Mouse (Mus musculus): ENCODE data around the gene Mrrf. TPM values are rescaled to one million over a fixed set of nuclear protein-coding genes. Genes with fewer than 3 reads are reported as not detected.
A peak's percentile ranks its signal among the peaks of the same experiment; 100 is the strongest.

Mrrf gene
- polyA plus RNA-seq, 1 experiment from 2014 or later = 14.6 TPM

GRCm38 (mm10) chr2:36202611-36202880 lies 66.4 kb downstream of the Mrrf start:
- H3K4me2 ChIP-seq (ENCODE audit: low read depth, low read length) = peak overlapping the region; percentile 72
- WGBS (ENCODE audit: insufficient replicate concordance) = 12% methylated on average over 5 of the region's 5 CpGs
- H3K4me1 ChIP-seq (ENCODE audit: control insufficient read depth, low read depth, low read length) = peaks cover 48% of the 10 kb centered on the region
- ATAC-seq (ENCODE audit: low read depth) = no peak
- no peak overlapping the region for H3K9ac ChIP-seq (ENCODE audit: low read depth, low read length)
- H3K27me3 ChIP-seq (ENCODE audit: control insufficient read depth, insufficient read depth, low read depth, low read length) = peaks cover 29% of the 10 kb centered on the region
- no peaks in the 10 kb centered on the region for H3K36me3 ChIP-seq (ENCODE audit: control insufficient read depth, insufficient read depth)
- no peaks in the 10 kb centered on the region for H3K9me3 ChIP-seq (replicated peaks; ENCODE audit: control insufficient read depth, low read length)
- peak overlapping the region; percentile 49; the same call in 1 of the 2 replicates for H3K4me3 ChIP-seq (ENCODE audit: low read depth, low read length)
- H3K27ac ChIP-seq (ENCODE audit: low read length) = no peak overlapping the region

- H3K4me2 ChIP-seq (ENCODE audit: low read depth, low read length) = peak overlapping the region; percentile 72
- H3K27ac ChIP-seq (ENCODE audit: low read length) = no peak overlapping the region
- no peaks in the 10 kb centered on the region for H3K9me3 ChIP-seq (replicated peaks; ENCODE audit: control insufficient read depth, low read length)
- H3K36me3 ChIP-seq (ENCODE audit: control insufficient read depth, insufficient read depth) = no peaks in the 10 kb centered on the region
- peaks cover 29% of the 10 kb centered on the region for H3K27me3 ChIP-seq (ENCODE audit: control insufficient read depth, insufficient read depth, low read depth, low read length)
- H3K9ac ChIP-seq (ENCODE audit: low read depth, low read length) = 0 out of 2 replicates have a peak overlapping the region, but pooled peaks have one; percentile 6
- peaks cover 41% of the 10 kb centered on the region for H3K4me1 ChIP-seq (ENCODE audit: control insufficient read depth, low read depth, low read length)
- 2% methylated on average over 39 of the region's 39 CpGs for WGBS (ENCODE audit: insufficient replicate concordance)
- no peak for ATAC-seq (ENCODE audit: low read depth)
- H3K4me3 ChIP-seq (ENCODE audit: low read depth, low read length) = peak overlapping the region; percentile 49
Measured at GRCm38 (mm10) chr2:36203011-36203825, 67.0 kb downstream of the Mrrf start.

GRCm38 (mm10) chr2:36204595-36204994 lies 68.4 kb downstream of the Mrrf start:
- 19% methylated on average over 4 of the region's 4 CpGs for WGBS (ENCODE audit: insufficient replicate concordance)
- Histone ChIP-seq H3K4me2 (ENCODE audit: low read depth, low read length) (no peak overlapping the region), H3K27me3 (ENCODE audit: control insufficient read depth, insufficient read depth, low read depth, low read length) (peaks cover 36% of the 10 kb centered on the region), H3K27ac (ENCODE audit: low read length) (no peak overlapping the region), H3K9me3 (replicated peaks; ENCODE audit: control insufficient read depth, low read length) (no peaks in the 10 kb centered on the region), H3K36me3 (ENCODE audit: control insufficient read depth, insufficient read depth) (no peaks in the 10 kb centered on the region), H3K9ac (ENCODE audit: low read depth, low read length) (no peak overlapping the region), H3K4me3 (ENCODE audit: low read depth, low read length) (no peak overlapping the region), H3K4me1 (ENCODE audit: control insufficient read depth, low read depth, low read length) (peaks cover 32% of the 10 kb centered on the region)
- ATAC-seq (ENCODE audit: low read depth) = peak; percentile 57

GRCm38 (mm10) chr2:36207071-36207470 lies 70.9 kb downstream of the Mrrf start:
- 75% methylated on average over 11 of the region's 11 CpGs for WGBS (ENCODE audit: insufficient replicate concordance)
- no peak for ATAC-seq (ENCODE audit: low read depth)
- no peak overlapping the region for H3K4me2 ChIP-seq (ENCODE audit: low read depth, low read length)
- H3K9me3 ChIP-seq (replicated peaks; ENCODE audit: control insufficient read depth, low read length) = no peaks in the 10 kb centered on the region
- H3K4me1 ChIP-seq (ENCODE audit: control insufficient read depth, low read depth, low read length) = peaks cover 24% of the 10 kb centered on the region
- H3K4me3 ChIP-seq (ENCODE audit: low read depth, low read length) = no peak overlapping the region
- H3K9ac ChIP-seq (ENCODE audit: low read depth, low read length) = no peak overlapping the region
- no peak overlapping the region for H3K27ac ChIP-seq (ENCODE audit: low read length)
- H3K27me3 ChIP-seq (ENCODE audit: control insufficient read depth, insufficient read depth, low read depth, low read length) = peaks cover 50% of the 10 kb centered on the region
- H3K36me3 ChIP-seq (ENCODE audit: control insufficient read depth, insufficient read depth) = no peaks in the 10 kb centered on the region

- no peaks in the 10 kb centered on the region for H3K9me3 ChIP-seq (replicated peaks; ENCODE audit: control insufficient read depth, low read length)
- H3K4me2 ChIP-seq (ENCODE audit: low read depth, low read length) = no peak overlapping the region
- peaks cover 6% of the 10 kb centered on the region; the same call in 1 of the 2 replicates for H3K4me1 ChIP-seq (ENCODE audit: control insufficient read depth, low read depth, low read length)
- no peak overlapping the region for H3K9ac ChIP-seq (ENCODE audit: low read depth, low read length)
- no peak for ATAC-seq (ENCODE audit: low read depth)
- no peak overlapping the region for H3K27ac ChIP-seq (ENCODE audit: low read length)
- H3K4me3 ChIP-seq (ENCODE audit: low read depth, low read length) = no peak overlapping the region
- peaks cover 39% of the 10 kb centered on the region for H3K27me3 ChIP-seq (ENCODE audit: control insufficient read depth, insufficient read depth, low read depth, low read length)
- no peaks in the 10 kb centered on the region for H3K36me3 ChIP-seq (ENCODE audit: control insufficient read depth, insufficient read depth)
- WGBS (ENCODE audit: insufficient replicate concordance) = 3% methylated on average over 33 of the region's 34 CpGs
Measured at GRCm38 (mm10) chr2:36210796-36211195, 74.6 kb downstream of the Mrrf start.

- Histone ChIP-seq H3K27me3 (ENCODE audit: control insufficient read depth, insufficient read depth, low read depth, low read length) (peaks cover 39% of the 10 kb centered on the region), H3K9ac (ENCODE audit: low read depth, low read length) (no peak overlapping the region), H3K4me2 (ENCODE audit: low read depth, low read length) (no peak overlapping the region), H3K4me1 (ENCODE audit: control insufficient read depth, low read depth, low read length) (peaks cover 11% of the 10 kb centered on the region), H3K4me3 (ENCODE audit: low read depth, low read length) (no peak overlapping the region), H3K27ac (ENCODE audit: low read length) (no peak overlapping the region), H3K36me3 (ENCODE audit: control insufficient read depth, insufficient read depth) (no peaks in the 10 kb centered on the region), H3K9me3 (replicated peaks; ENCODE audit: control insufficient read depth, low read length) (no peaks in the 10 kb centered on the region)
- WGBS (ENCODE audit: insufficient replicate concordance) = 58% methylated on average over 7 of the region's 7 CpGs
- ATAC-seq (ENCODE audit: low read depth) = no peak
Measured at GRCm38 (mm10) chr2:36211785-36212184, 75.6 kb downstream of the Mrrf start.

- Histone ChIP-seq H3K4me2 (ENCODE audit: low read depth, low read length) (no peak overlapping the region), H3K9me3 (replicated peaks; ENCODE audit: control insufficient read depth, low read length) (no peaks in the 10 kb centered on the region), H3K36me3 (ENCODE audit: control insufficient read depth, insufficient read depth) (no peaks in the 10 kb centered on the region), H3K9ac (ENCODE audit: low read depth, low read length) (no peak overlapping the region), H3K4me1 (ENCODE audit: control insufficient read depth, low read depth, low read length) (peaks cover 12% of the 10 kb centered on the region), H3K4me3 (ENCODE audit: low read depth, low read length) (no peak overlapping the region), H3K27ac (ENCODE audit: low read length) (no peak overlapping the region), H3K27me3 (ENCODE audit: control insufficient read depth, insufficient read depth, low read depth, low read length) (peaks cover 39% of the 10 kb centered on the region)
- 39% methylated on average over 7 of the region's 7 CpGs for WGBS (ENCODE audit: insufficient replicate concordance)
- ATAC-seq (ENCODE audit: low read depth) = no peak
Measured at GRCm38 (mm10) chr2:36213108-36213507, 76.9 kb downstream of the Mrrf start.

- Histone ChIP-seq H3K4me3 (ENCODE audit: low read depth, low read length) (no peak overlapping the region), H3K27me3 (ENCODE audit: control insufficient read depth, insufficient read depth, low read depth, low read length) (peaks cover 38% of the 10 kb centered on the region), H3K4me1 (ENCODE audit: control insufficient read depth, low read depth, low read length) (peaks cover 12% of the 10 kb centered on the region), H3K4me2 (ENCODE audit: low read depth, low read length) (peak overlapping the region; percentile 48; the same call in 1 of the 2 replicates), H3K27ac (ENCODE audit: low read length) (no peak overlapping the region), H3K9me3 (replicated peaks; ENCODE audit: control insufficient read depth, low read length) (no peaks in the 10 kb centered on the region), H3K9ac (ENCODE audit: low read depth, low read length) (no peak overlapping the region), H3K36me3 (ENCODE audit: control insufficient read depth, insufficient read depth) (no peaks in the 10 kb centered on the region)
- 7% methylated on average over 8 of the region's 8 CpGs for WGBS (ENCODE audit: insufficient replicate concordance)
- ATAC-seq (ENCODE audit: low read depth) = peak; percentile 60
Measured at GRCm38 (mm10) chr2:36214023-36214422, 77.8 kb downstream of the Mrrf start.

GRCm38 (mm10) chr2:36214425-36214824 lies 78.2 kb downstream of the Mrrf start:
- ATAC-seq (ENCODE audit: low read depth) = no peak
- H3K27ac ChIP-seq (ENCODE audit: low read length) = no peak overlapping the region
- H3K27me3 ChIP-seq (ENCODE audit: control insufficient read depth, insufficient read depth, low read depth, low read length) = peaks cover 34% of the 10 kb centered on the region
- H3K4me1 ChIP-seq (ENCODE audit: control insufficient read depth, low read depth, low read length) = peaks cover 12% of the 10 kb centered on the region
- no peaks in the 10 kb centered on the region for H3K36me3 ChIP-seq (ENCODE audit: control insufficient read depth, insufficient read depth)
- H3K4me3 ChIP-seq (ENCODE audit: low read depth, low read length) = no peak overlapping the region
- no peak overlapping the region for H3K9ac ChIP-seq (ENCODE audit: low read depth, low read length)
- peak overlapping the region; percentile 48; the same call in 1 of the 2 replicates for H3K4me2 ChIP-seq (ENCODE audit: low read depth, low read length)
- no peaks in the 10 kb centered on the region for H3K9me3 ChIP-seq (replicated peaks; ENCODE audit: control insufficient read depth, low read length)
- 53% methylated on average over 5 of the region's 5 CpGs for WGBS (ENCODE audit: insufficient replicate concordance)

All from liver, embryonic 16.5 days (tissue).